Mouse (Mus musculus): ENCODE data around the gene Ccdc141. TPM values are rescaled to one million over a fixed set of nuclear protein-coding genes. Genes with fewer than 3 reads are reported as not detected.

Gene Ccdc141
- polyA plus RNA-seq, 1 experiment: 0.16 TPM

- Histone ChIP-seq H3K27ac (ENCODE audit: insufficient read depth, low read depth, low read length) (no peak overlapping the region), H3K4me3 (ENCODE audit: insufficient read depth, low read length) (no peak overlapping the region), H3K4me1 (ENCODE audit: control insufficient read depth, insufficient read depth, low read length) (peaks cover 2% of the 10 kb centered on the region)
- no peak for TF ChIP-seq POLR2A (IDR thresholded peaks at IDR 0.05; ENCODE audit: borderline replicate concordance, low read depth, low read length)
- TF ChIP-seq CTCF (IDR thresholded peaks at IDR 0.05; ENCODE audit: low read depth, low read length): no peak
Observed at GRCm38 (mm10) chr2:77191811-77192210, 21.4 kb upstream of the Ccdc141 start.

DNA sequence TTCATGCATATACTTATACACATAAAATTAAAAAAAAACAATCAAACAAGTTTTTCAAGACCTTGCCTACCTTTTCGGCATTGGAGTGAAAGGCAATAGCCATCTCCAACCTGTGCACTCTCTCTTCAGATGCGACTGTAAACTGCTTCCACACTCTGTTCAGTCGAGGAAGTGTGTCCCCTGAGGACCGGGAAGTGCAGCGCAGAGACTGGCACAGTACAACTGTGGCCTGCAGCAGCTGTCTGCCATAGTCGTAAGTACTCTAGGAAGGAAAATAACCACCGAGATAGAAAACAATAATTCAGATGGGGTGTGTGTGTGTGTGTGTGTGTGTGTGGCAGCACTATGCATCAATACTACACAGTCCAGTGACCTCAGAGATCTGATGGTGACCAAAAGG is 20.5 kb upstream of the Ccdc141 start:
- no peaks in the 10 kb centered on the region for H3K4me1 ChIP-seq (ENCODE audit: control insufficient read depth, insufficient read depth, low read length)
- TF ChIP-seq CTCF (IDR thresholded peaks at IDR 0.05; ENCODE audit: low read depth, low read length) (no peak), POLR2A (IDR thresholded peaks at IDR 0.05; ENCODE audit: borderline replicate concordance, low read depth, low read length) (no peak)
- H3K27ac ChIP-seq (ENCODE audit: insufficient read depth, low read depth, low read length): no peak overlapping the region
- H3K4me3 ChIP-seq (ENCODE audit: insufficient read depth, low read length): no peak overlapping the region

DNA sequence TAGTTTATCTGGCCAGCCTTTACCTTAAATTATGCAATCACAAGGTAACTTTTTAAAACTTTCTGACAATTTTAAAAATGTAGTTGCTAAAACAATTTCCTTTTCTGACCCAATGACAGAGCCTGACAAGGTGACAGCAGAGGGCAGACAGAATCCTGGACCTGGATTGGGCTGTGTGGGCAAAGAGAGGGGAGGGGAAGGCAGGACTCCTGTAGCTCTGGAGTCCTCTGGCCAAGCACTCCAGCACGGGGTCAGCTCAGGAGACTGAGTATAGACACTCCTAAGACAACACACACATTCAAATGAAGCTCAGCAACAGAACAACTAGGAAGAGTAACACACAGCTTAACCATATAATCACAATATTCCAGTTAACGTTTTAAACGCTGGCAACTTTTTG is 19.9 kb upstream of the Ccdc141 start:
- no peaks in the 10 kb centered on the region for H3K4me1 ChIP-seq (ENCODE audit: control insufficient read depth, insufficient read depth, low read length)
- no peak overlapping the region for H3K4me3 ChIP-seq (ENCODE audit: insufficient read depth, low read length)
- no peak overlapping the region for H3K27ac ChIP-seq (ENCODE audit: insufficient read depth, low read depth, low read length)
- no peak for TF ChIP-seq POLR2A (IDR thresholded peaks at IDR 0.05; ENCODE audit: borderline replicate concordance, low read depth, low read length)

DNA sequence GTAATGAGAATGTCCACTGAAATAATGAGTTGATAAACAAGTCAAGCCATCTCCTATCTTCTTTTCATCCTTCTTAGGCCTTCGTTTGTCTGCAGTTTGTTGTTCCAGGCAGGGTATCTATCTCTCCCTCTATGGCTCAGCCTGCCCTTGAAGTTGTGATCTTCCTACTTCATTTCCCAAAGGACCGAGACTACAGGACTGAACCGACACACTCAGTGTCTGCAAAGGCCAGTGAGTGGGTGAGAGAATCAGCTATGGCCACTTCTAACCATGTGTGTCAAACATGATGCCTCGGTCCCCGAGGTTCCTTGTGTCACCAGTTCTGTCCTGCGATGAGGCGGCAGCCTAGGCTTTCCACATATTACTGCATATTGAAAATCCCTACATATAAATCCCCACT is 19.2 kb upstream of the Ccdc141 start:
- Histone ChIP-seq H3K4me1 (ENCODE audit: control insufficient read depth, insufficient read depth, low read length) (no peaks in the 10 kb centered on the region), H3K4me3 (ENCODE audit: insufficient read depth, low read length) (no peak overlapping the region)
- TF ChIP-seq CTCF (IDR thresholded peaks at IDR 0.05; ENCODE audit: low read depth, low read length) (no peak), POLR2A (IDR thresholded peaks at IDR 0.05; ENCODE audit: borderline replicate concordance, low read depth, low read length) (no peak)

GRCm38 (mm10) chr2:77187501-77187900 is 17.1 kb upstream of the Ccdc141 start:
- Histone ChIP-seq H3K27ac (ENCODE audit: insufficient read depth, low read depth, low read length) (no peak overlapping the region), H3K4me3 (ENCODE audit: insufficient read depth, low read length) (no peak overlapping the region), H3K4me1 (ENCODE audit: control insufficient read depth, insufficient read depth, low read length) (no peaks in the 10 kb centered on the region)
- TF ChIP-seq POLR2A (IDR thresholded peaks at IDR 0.05; ENCODE audit: borderline replicate concordance, low read depth, low read length): no peak
- TF ChIP-seq CTCF (IDR thresholded peaks at IDR 0.05; ENCODE audit: low read depth, low read length): no peak

More for the DNA sequence above, 19.2 kb upstream of the Ccdc141 start:
- H3K27ac ChIP-seq (ENCODE audit: insufficient read depth, low read depth, low read length): no peak overlapping the region

- Histone ChIP-seq H3K4me1 (ENCODE audit: control insufficient read depth, insufficient read depth, low read length) (no peaks in the 10 kb centered on the region), H3K27ac (ENCODE audit: insufficient read depth, low read depth, low read length) (no peak overlapping the region), H3K4me3 (ENCODE audit: insufficient read depth, low read length) (no peak overlapping the region)
- TF ChIP-seq CTCF (IDR thresholded peaks at IDR 0.05; ENCODE audit: low read depth, low read length) (no peak), POLR2A (IDR thresholded peaks at IDR 0.05; ENCODE audit: borderline replicate concordance, low read depth, low read length) (no peak)
Observed at GRCm38 (mm10) chr2:77186912-77187311, 16.5 kb upstream of the Ccdc141 start.

GRCm38 (mm10) chr2:77184049-77184571 is 13.7 kb upstream of the Ccdc141 start:
- Histone ChIP-seq H3K27ac (ENCODE audit: insufficient read depth, low read depth, low read length) (no peak overlapping the region), H3K4me1 (ENCODE audit: control insufficient read depth, insufficient read depth, low read length) (no peaks in the 10 kb centered on the region), H3K4me3 (ENCODE audit: insufficient read depth, low read length) (no peak overlapping the region)
- TF ChIP-seq POLR2A (IDR thresholded peaks at IDR 0.05; ENCODE audit: borderline replicate concordance, low read depth, low read length): no peak
- TF ChIP-seq CTCF (IDR thresholded peaks at IDR 0.05; ENCODE audit: low read depth, low read length): no peak

DNA sequence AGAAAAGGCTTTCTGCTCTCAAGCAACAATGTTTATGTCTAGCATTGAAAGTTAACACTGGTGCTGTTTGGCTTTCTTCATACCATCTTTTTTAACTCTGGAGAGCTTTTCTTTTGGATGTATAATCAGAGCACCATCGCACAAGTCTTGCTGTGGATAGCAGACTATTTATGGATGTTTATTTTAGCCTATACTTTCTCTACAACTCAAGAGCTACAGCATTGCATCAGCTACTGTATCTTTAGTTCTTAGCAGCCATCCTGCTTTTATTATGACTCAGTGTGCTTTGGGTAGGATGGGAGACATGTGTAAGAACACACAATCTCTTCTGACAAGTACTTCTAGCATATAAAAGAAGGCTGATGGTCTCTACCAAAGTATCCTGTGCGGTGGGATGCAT is 13.2 kb upstream of the Ccdc141 start:
- Histone ChIP-seq H3K27ac (ENCODE audit: insufficient read depth, low read depth, low read length) (no peak overlapping the region), H3K4me3 (ENCODE audit: insufficient read depth, low read length) (no peak overlapping the region), H3K4me1 (ENCODE audit: control insufficient read depth, insufficient read depth, low read length) (no peaks in the 10 kb centered on the region)
- TF ChIP-seq CTCF (IDR thresholded peaks at IDR 0.05; ENCODE audit: low read depth, low read length) (no peak), POLR2A (IDR thresholded peaks at IDR 0.05; ENCODE audit: borderline replicate concordance, low read depth, low read length) (no peak)

DNA sequence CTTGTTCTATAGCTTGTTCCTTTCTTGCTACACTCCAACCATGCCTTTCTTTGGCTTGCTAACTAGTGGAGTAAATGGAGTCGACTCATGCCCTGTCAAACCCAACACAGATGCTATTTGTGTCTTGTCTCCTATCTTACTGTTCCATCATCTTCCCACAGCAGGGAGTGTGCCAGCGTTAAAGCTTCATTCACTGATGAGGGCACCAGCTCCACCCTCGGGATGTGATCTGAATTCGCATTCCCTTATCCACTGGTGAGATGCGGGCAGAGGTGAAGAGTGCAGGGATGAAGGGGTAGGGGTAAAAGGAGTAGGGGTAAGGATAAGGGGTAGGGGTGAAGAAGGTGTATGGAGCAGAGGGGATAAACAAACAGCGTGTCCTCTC is 12.6 kb upstream of the Ccdc141 start:
- TF ChIP-seq CTCF (IDR thresholded peaks at IDR 0.05; ENCODE audit: low read depth, low read length) (no peak), POLR2A (IDR thresholded peaks at IDR 0.05; ENCODE audit: borderline replicate concordance, low read depth, low read length) (no peak)
- Histone ChIP-seq H3K4me3 (ENCODE audit: insufficient read depth, low read length) (no peak overlapping the region), H3K27ac (ENCODE audit: insufficient read depth, low read depth, low read length) (no peak overlapping the region), H3K4me1 (ENCODE audit: control insufficient read depth, insufficient read depth, low read length) (no peaks in the 10 kb centered on the region)

DNA sequence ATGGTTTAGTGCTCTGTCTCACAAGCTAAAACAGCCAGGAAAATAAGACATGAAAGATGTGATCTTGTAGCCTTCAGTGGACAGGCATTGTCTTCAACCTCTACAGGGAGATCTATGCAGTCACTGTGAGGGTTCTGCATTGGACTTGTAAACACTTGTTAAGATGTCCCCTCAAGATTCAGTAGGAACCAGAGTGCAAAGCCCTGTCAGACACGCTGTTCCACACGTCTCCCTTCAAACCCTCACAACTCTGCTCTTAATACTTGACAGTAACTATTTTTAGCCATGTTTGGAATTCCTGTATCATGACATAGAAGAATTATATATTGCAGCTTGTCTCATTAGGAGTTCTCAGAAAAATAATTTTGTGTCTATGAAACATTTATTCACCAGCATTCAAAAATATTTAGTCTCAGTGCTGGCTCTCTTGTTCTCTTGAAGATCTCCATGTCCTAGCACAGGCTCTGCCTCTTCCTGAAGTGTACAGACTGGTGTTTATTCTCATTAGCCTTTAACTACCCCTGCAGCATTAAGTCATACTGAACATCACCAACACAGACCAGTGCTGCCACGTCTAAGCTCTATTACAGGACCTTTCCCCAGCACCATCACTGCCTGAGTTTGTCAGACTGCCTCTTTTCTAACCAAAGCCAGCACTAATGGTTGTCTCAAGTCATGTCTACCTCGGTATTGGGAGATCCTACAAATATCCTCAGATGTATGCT is 12.0 kb upstream of the Ccdc141 start:
- H3K27ac ChIP-seq (ENCODE audit: insufficient read depth, low read depth, low read length): no peak overlapping the region
- TF ChIP-seq CTCF (IDR thresholded peaks at IDR 0.05; ENCODE audit: low read depth, low read length) (no peak), POLR2A (IDR thresholded peaks at IDR 0.05; ENCODE audit: borderline replicate concordance, low read depth, low read length) (no peak)
- no peak overlapping the region for H3K4me3 ChIP-seq (ENCODE audit: insufficient read depth, low read length)
- H3K4me1 ChIP-seq (ENCODE audit: control insufficient read depth, insufficient read depth, low read length): no peaks in the 10 kb centered on the region
